Mouse (Mus musculus) adrenal gland (tissue): ENCODE measurements around the gene Islr.

Source experiments
- intact Hi-C: fragments of 180-260 bp; cut with DNase I; formaldehyde crosslinking; loops from one replicate; pipeline ENCODE4 v1.15.1; 2025

Islr gene

GRCm38 (mm10) chr9:58158541-58159311 lies 45.4 kb downstream of the Islr start:
- intact Hi-C loops = no loop called here

- intact Hi-C loops = no loop called here
Observed at GRCm38 (mm10) chr9:58157838-58158237, 46.3 kb downstream of the Islr start.

- intact Hi-C loops = no loop called here
Observed at GRCm38 (mm10) chr9:58156819-58157560, 47.1 kb downstream of the Islr start.

GRCm38 (mm10) chr9:58155366-58155765 lies 48.7 kb downstream of the Islr start:
- intact Hi-C loops = no loop called here

GRCm38 (mm10) chr9:58153095-58153494 lies 51.0 kb downstream of the Islr start:
- intact Hi-C loops = loop anchor here (5.0 kb wide), 1 partner anchor 101 kb away; no protein-coding TSS in a partner anchor

- intact Hi-C loops = loop anchor here (5.0 kb wide), 1 partner anchor 99 kb away; no protein-coding TSS in a partner anchor
Observed at GRCm38 (mm10) chr9:58150733-58151361, 53.3 kb downstream of the Islr start.

- intact Hi-C loops = no loop called here
Observed at GRCm38 (mm10) chr9:58148806-58149205, 55.3 kb downstream of the Islr start.

- intact Hi-C loops = no loop called here
Observed at GRCm38 (mm10) chr9:58145417-58145816, 58.7 kb downstream of the Islr start.

GRCm38 (mm10) chr9:58144664-58145063 lies 59.4 kb downstream of the Islr start:
- intact Hi-C loops = no loop called here

- intact Hi-C loops = no loop called here
Observed at GRCm38 (mm10) chr9:58143419-58143818, 60.7 kb downstream of the Islr start.

- intact Hi-C loops = no loop called here
Observed at GRCm38 (mm10) chr9:58139947-58140346, 64.2 kb downstream of the Islr start.

- intact Hi-C loops = no loop called here
Observed at GRCm38 (mm10) chr9:58135921-58136321, 68.2 kb downstream of the Islr start.

- intact Hi-C loops = no loop called here
Observed at GRCm38 (mm10) chr9:58134906-58135305, 69.2 kb downstream of the Islr start.

GRCm38 (mm10) chr9:58133893-58134884 lies 69.9 kb downstream of the Islr start:
- intact Hi-C loops = no loop called here

GRCm38 (mm10) chr9:58131735-58132134 lies 72.4 kb downstream of the Islr start:
- intact Hi-C loops = no loop called here

GRCm38 (mm10) chr9:58130909-58131308 lies 73.2 kb downstream of the Islr start:
- intact Hi-C loops = no loop called here

- intact Hi-C loops = no loop called here
Observed at GRCm38 (mm10) chr9:58129508-58129907, 74.6 kb downstream of the Islr start.

GRCm38 (mm10) chr9:58128926-58129413 lies 75.1 kb downstream of the Islr start:
- intact Hi-C loops = no loop called here

- intact Hi-C loops = no loop called here
Observed at GRCm38 (mm10) chr9:58125811-58126210, 78.3 kb downstream of the Islr start.

GRCm38 (mm10) chr9:58125085-58125484 lies 79.0 kb downstream of the Islr start:
- intact Hi-C loops = no loop called here

GRCm38 (mm10) chr9:58118671-58119070 lies 85.4 kb downstream of the Islr start, which contains the start of gene Ccdc33:
TSS of gene Ccdc33 (minus strand) at chr9:58118823.
- intact Hi-C loops = no loop called here
